Mouse (Mus musculus) heart, postnatal 10 days (tissue): ENCODE results near the gene Cnp. TPM values are rescaled to one million over a fixed set of nuclear protein-coding genes. Genes with fewer than 3 reads are reported as not detected.
A peak's percentile ranks its signal among the peaks of the same experiment; 100 is the strongest.

Source experiments
- DNase-seq, 2 experiments: peaks; one replicate each; pipeline ENCODE4 v3.0.0; 2021
- intact Hi-C: fragments of 180-260 bp; cut with DNase I; formaldehyde crosslinking; loops from one replicate; pipeline ENCODE4 v1.15.1; 2025
- total RNA-seq, 2 experiments: library from RNA; stranded (reverse); gene quantifications; 2 replicates each; pipeline ENCODE4 v1.2.3; 2021

Gene Cnp
- total RNA-seq, 2 experiments from 2014 or later, result 6.1 to 7.1 TPM

DNA sequence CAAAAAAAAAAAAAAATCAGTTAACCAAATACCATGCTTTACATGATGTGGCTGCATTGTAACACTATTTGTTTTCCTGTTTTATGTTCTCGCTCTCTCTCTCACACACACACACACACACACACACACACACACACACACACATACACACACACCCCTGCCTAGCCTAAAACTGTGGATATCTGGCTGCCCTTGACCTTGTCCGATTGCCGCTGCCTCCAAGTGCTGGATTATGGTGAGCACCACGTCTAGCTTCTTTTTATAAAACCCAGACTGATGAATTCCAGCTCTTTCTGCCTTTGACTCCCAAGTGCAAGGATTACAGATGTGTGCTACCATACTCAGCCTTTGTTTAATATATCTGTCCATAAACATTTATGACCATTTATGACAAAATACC lies 42.8 kb downstream of the Cnp start:
- intact Hi-C loops, result no loop called here

DNA sequence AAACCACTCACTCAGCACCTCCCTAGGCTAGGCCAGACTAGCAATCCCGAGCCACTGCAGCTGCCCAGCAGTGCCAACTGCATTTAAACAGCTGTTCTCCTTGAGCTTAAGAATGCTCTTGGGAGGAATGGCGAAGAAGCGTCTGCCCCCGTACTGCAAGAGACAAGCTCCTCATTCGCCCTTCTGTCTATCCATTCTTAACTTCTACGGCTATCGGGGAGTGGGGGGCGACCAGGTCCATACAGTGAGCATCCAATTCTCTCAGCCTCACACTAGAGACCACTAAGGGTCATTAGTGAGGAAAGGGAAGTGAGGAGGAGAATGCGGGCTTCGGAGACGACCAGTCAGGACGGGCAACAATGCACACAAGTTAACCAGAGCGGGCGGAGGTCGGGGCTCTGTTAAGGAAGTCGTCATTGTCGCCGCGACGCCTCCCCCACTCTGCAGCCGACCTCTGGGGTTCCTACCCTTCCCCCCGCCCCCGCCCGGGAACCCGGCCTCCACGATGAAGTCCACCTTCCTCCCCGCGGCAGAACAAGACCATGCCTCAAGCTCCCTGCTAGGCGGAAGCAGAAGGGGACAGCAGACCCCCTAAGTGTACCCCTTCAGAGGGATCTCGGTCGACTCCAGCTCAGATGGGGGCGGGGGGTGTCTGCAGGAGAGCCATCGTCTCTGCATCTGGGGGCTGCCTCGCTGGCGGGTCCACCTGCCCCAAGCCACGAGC lies 44.2 kb downstream of the Cnp start, which contains the start of gene Nkiras2:
TSS of gene Nkiras2 (plus strand) at position 484 of the 724 bp plus-strand sequence.
- intact Hi-C loops, result no loop called here
- DNase-seq, result peak; percentile 78 to 79

More for the DNA sequence above, 42.8 kb downstream of the Cnp start:
- DNase-seq, result no peak

DNA sequence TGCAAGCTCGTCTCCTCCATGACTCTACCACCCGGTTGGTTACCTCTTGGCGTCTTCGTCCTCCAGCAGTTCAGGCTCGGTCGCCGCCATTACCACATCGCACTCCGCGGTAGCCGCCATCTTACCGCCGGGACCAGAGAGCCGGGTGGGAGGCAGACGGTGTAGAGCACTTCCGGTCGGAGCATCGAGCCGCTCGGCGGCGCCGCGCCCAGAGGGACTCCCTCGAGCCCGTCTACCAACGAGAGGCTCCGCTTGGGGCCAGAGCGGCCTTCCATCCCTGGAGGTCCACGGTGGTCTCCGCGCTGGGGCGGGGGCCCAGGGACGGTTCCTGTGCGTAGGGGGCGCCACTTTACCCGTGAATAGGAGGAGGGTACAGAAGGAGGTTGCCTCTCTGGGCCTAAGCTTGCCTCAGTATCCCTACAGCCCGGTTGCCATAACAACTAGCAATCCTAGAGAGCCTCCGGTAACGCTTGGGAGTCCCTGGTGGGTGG lies 44.8 kb downstream of the Cnp start:
- intact Hi-C loops, result no loop called here

DNA sequence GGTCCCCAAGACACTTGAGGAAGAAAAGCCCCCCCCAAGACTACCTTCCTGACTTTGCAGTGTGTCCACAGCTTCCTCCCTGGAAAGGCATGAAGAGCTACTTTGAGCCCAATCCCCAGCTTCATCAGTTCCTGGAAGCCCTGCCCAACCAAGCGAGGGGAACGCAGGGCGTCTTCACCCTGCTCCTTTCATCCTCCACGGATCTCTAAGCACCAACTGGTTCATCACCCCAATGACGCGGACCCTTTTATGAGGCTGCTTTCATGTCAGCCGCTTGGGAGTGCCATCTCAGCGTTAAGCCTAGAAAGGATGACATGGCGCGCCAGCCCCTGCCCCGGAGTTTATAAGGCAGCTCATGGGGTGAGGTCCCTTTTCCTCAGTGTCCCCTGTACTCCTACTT lies 45.3 kb downstream of the Cnp start, which contains the start of gene Dnajc7:
TSS of gene Dnajc7 (minus strand) at position 187 of the 400 bp plus-strand sequence.
- DNase-seq, result no peak
- intact Hi-C loops, result no loop called here

More for the DNA sequence above, 44.8 kb downstream of the Cnp start:
- DNase-seq, result peak; percentile 96

DNA sequence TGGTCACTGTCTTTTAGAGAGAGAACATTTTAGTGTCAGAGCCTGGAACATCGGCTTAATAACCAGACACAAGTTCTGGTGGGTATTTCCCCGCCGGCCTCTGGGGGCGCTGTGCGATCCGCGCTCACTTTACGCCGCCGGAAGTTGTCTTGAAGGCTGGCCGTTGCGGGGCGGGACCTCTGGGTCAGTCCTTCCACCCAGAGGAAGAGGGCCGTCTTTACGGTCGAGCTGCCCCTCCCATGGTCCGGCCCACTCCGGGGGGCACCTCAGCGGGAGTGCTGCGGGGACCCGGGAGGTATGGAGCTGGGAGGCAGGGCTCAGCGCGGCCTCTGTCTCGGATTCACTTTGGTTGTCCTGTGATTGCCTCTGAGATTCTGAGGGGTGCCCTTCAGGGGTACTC lies 48.0 kb downstream of the Cnp start:
- peak; percentile 96 to 97 for DNase-seq
- intact Hi-C loops, result no loop called here

DNA sequence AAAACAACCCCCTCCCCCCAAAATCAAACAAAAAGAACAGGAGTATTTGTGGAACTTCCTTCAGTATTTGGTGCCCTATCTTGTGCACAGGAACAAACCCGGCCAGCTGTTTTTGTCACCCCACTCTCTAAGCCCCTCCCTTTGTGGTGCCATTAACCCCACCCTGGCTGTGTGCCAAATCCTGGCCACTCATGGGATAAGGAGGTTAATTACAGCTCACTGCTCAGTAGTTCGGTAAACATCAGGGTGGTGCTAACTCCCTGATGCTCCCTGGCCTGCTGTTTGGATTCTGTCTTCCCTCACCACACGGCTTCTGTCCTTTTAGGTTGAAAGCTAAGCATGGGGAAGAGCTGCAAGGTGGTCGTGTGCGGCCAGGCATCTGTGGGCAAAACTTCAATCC lies 49.2 kb downstream of the Cnp start:
- intact Hi-C loops, result loop anchor here (2.0 kb wide), 1 partner anchor 53 kb away; no protein-coding TSS in a partner anchor
- DNase-seq, result no peak

DNA sequence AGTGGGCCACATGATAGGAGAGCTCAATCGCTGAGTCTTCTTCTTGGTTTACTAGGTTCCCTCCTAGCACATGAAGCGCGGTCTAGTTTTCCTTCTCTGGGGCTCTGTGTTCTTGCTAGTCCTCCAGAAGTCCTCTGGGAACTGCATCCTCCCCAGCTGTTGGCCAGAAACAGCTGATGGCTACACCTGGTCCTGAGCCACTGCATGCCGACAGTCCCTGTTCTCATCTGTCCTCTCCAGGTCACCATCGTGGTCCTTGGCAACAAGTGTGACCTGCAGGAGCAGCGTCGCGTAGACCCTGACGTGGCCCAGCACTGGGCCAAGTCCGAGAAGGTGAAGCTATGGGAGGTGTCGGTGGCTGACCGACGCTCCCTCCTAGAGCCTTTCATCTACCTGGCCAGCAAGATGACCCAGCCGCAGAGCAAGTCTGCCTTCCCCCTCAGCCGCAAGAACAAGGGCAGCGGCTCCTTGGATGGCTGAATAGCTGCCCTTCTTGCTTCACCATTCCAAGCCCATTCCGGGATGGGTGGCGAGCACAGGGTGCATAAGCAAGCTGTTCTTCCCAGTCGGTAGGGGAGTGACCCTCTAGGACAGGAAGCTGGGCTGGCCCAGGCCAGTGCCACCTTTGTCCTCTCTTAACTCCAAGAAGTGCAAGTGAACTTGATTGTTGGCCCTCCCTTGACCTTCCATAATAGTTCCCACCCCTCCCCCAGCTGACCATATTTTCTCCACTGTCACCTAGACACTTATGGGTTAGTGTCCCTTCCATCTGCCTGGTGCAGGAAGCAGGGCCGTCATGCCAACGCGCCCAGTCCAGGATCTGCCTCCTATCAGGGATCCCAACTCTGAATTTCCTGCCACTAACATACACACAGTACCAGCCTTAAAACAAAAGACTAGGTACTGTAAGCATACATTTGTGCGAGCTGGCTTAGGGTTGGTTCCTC lies 51.3 kb downstream of the Cnp start:
- intact Hi-C loops, result loop anchor here (2.0 kb wide), 1 partner anchor 55 kb away; no protein-coding TSS in a partner anchor
- DNase-seq, result no peak

DNA sequence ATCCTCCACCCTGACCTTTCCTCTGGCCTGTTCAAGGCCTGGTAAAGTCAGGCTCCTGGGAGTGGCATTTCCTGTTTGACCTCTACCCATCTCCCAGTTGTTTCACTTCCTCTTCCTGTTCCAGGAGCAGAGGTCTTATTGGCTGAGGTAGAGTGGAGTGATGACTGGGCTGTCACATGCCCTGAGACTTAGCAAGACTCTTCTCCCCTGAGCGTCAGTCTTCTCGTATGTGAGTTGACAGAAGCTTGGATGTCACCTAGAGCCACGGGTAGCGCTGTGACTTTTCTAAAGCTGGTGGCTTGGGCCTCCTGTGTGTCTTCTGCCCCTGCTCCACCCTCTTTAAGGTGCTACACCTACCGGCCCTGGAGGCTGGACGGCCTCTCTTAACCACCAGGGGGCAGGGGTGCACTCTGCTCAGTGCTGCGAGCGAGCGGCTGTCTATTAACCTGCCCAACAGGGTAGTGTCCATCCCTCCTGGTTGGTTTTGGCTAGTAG lies 52.0 kb downstream of the Cnp start:
- DNase-seq, result peak; percentile 80 to 88
- intact Hi-C loops, result loop anchor here (1.0 kb wide), 2 partner anchors 69 to 76 kb away; no protein-coding TSS in a partner anchor

DNA sequence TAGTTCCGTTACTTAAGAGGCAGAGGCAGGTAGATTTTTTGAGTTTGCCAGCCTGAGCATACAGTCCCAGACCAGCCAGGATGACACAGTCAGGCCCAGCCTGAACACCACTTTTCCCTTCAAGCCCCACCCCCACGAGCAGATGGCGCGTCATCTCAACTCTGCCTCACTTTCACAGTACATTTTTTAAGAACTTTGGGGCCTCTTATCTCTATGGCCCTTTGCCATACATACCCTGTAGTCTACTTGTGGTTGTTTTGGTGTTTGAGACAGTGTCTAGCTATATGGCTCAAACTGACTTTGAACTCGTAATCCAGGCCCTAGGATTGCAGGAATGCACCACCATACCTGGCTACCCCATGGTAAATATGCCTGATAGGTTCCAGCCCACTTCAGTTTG lies 53.4 kb downstream of the Cnp start:
- DNase-seq, result no peak
- intact Hi-C loops, result no loop called here

DNA sequence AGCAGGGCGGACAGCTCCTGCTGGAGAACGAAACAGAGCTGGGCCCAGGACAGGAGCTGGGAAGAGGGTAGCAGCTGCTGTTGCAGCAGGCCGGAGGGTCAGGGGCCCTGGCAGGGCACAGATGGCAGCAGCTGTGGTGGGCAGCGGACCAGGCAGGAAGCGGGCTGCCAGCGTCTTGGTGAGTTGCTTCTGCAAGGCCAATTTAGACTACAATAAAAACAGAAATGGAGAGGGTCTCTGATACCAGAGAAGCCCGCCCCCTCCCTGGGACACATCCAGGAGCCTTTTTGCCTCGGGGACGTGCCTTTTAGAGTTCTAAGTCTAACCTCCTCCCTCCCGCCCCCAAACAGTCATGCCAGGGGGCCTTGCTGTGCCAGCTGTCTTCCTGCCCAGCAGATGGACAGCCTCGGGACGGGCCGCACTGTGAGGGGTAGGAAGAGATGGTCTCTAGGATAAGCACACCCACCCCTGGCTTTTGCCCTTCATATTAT lies 54.2 kb downstream of the Cnp start:
- intact Hi-C loops, result no loop called here
- DNase-seq, result no peak

DNA sequence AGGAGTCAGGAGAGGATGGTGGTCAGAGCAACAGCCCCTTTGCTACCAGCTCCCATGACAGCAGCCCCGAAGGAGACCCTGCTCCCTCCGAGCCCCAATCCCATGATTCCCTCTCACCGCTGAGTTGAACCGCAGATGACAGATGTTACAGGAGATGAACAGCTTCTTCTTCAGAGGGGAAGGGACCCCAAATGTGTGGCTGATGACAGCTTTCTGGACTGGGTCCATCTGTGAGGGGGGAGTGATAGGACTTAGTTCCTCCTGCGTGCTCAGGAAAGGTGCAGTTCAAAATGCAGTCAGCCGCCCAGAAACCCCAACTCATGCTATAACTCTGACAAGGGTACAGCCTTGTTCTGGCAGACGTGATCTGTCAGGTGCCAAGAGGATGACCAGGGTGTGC lies 59.8 kb downstream of the Cnp start:
- intact Hi-C loops, result no loop called here
- DNase-seq, result no peak

DNA sequence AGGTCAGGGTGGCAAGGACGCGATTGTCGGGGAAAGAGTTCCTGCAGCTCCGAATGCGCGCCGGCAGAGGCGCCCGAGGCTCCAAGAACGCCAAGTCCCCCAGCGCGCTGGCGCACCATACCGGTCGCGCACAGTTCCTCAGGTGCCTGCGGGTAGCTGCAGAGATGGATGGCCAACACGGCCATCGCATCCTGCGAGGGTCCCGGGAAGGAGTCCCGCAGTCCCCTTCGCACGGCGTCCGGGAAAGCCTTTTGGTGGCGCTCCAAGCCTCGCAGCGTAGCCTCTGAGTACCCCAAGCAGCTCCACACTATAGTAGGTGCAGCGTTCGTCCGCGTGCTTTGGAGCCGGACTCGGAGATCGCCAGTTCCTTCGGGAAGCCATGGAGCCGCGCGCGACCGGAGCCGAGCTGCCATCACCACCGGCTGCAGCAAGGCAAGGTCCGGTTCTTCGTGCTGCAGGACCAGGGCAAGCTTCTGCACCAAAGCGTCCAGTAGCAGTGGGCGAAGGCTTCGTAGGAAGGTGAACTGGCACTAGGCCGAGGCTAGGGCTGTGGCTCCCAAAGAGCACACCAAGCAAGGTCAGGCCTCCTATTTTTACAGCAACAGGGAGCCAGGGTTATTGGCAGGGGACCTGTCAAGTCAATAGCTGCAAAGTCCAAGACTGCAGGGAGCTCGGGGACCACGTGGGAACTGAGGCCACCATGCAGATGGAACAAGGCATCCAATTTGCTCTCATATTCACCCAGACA lies 65.6 kb downstream of the Cnp start:
- intact Hi-C loops, result no loop called here
- DNase-seq, result peak; percentile 52 to 62

Other genes with a start within 250 kb of the Cnp start
- gene Gast, start 240.5 kb upstream of the Cnp start, total RNA-seq, result not detected
- 1 to 10 TPM; 1.4 TPM for gene Hap1, start 218.8 kb upstream of the Cnp start, total RNA-seq
- gene Jup, start 177.1 kb upstream of the Cnp start, total RNA-seq, result 100 to 1,000 TPM; 252 to 286 TPM
- gene P3h4, start 160.1 kb upstream of the Cnp start, total RNA-seq, result 10 to 100 TPM; 24.4 to 27.3 TPM
- 10 to 100 TPM; 58.6 to 59.7 TPM for gene Fkbp10, start 159.2 kb upstream of the Cnp start, total RNA-seq
- 10 to 100 TPM; 36.9 to 46.3 TPM for gene Nt5c3b, start 133.1 kb upstream of the Cnp start, total RNA-seq
- under 1 TPM; 0.57 to 0.97 TPM for gene Klhl10, start 133.0 kb upstream of the Cnp start, total RNA-seq
- gene Klhl11, start 102.2 kb upstream of the Cnp start, total RNA-seq, result 10 to 100 TPM; 12.9 to 13.9 TPM
- gene Acly, start 46.9 kb upstream of the Cnp start, total RNA-seq, result 10 to 100 TPM; 47.8 to 51.1 TPM
- under 1 TPM; 0.17 to 0.38 TPM for gene Ttc25, start 29.3 kb upstream of the Cnp start, total RNA-seq
- gene Nkiras2, start 44.3 kb downstream of the Cnp start, total RNA-seq, result 10 to 100 TPM; 53.7 to 63.9 TPM
- gene Dnajc7, start 45.3 kb downstream of the Cnp start, total RNA-seq, result 100 to 1,000 TPM; 199 to 207 TPM
- under 1 TPM; 0.30 to 0.65 TPM for gene Zfp385c, start 117.6 kb downstream of the Cnp start, total RNA-seq
- under 1 TPM; 0.42 to 0.50 TPM for gene Dhx58, start 129.4 kb downstream of the Cnp start, total RNA-seq
- 10 to 100 TPM; 16.1 to 16.6 TPM for gene Kat2a, start 137.6 kb downstream of the Cnp start, total RNA-seq
- not detected for gene Hspb9, start 138.9 kb downstream of the Cnp start, total RNA-seq
- gene Rab5c, start 163.3 kb downstream of the Cnp start, total RNA-seq, result 10 to 100 TPM; 85.3 to 97.8 TPM
- not detected for gene Kcnh4, start 185.0 kb downstream of the Cnp start, total RNA-seq
- not detected for gene Hcrt, start 188.0 kb downstream of the Cnp start, total RNA-seq
- gene Ghdc, start 196.1 kb downstream of the Cnp start, total RNA-seq, result 10 to 100 TPM; 10.4 to 12.6 TPM